Mouse (Mus musculus): ENCODE results near the gene Mad1l1. TPM values are rescaled to one million over a fixed set of nuclear protein-coding genes. Genes with fewer than 3 reads are reported as not detected.

Mad1l1 gene
- polyA plus RNA-seq, 1 experiment from 2014 or later: 44.1 TPM

GRCm38 (mm10) chr5:139959741-139960140 is 361.6 kb downstream of the Mad1l1 start:
- no peak overlapping the region for H3K4me2 ChIP-seq (replicated peaks)
- H3K4me1 ChIP-seq: no peaks in the 10 kb centered on the region
- no peak overlapping the region for H3K27ac ChIP-seq
- H3K9me3 ChIP-seq: no peaks in the 10 kb centered on the region
- H3K36me3 ChIP-seq: no peaks in the 10 kb centered on the region
- no peak for ATAC-seq (ENCODE audit: low FRiP score, low read depth)
- 90% methylated on average over 4 of the region's 4 CpGs for WGBS
- H3K4me3 ChIP-seq: no peak overlapping the region
- no peaks in the 10 kb centered on the region for H3K27me3 ChIP-seq (replicated peaks)
- H3K9ac ChIP-seq: no peak overlapping the region

Other genes starting within 250 kb of the Mad1l1 start
- gene Nudt1, start 104 bp upstream of the Mad1l1 start, polyA plus RNA-seq (2016; fragmentation: Nextera tagmentation; extraction: Ambion mirVana): 41.6 and 43.3 TPM in 2 replicates
- 18.1 and 18.6 TPM in 2 replicates for gene Mrm2, start 10.3 kb upstream of the Mad1l1 start, polyA plus RNA-seq (2016; fragmentation: Nextera tagmentation; extraction: Ambion mirVana)
- gene Snx8, start 67.7 kb upstream of the Mad1l1 start, polyA plus RNA-seq (2016; fragmentation: Nextera tagmentation; extraction: Ambion mirVana): 18.2 and 19.1 TPM in 2 replicates
- gene Eif3b, start 97.8 kb upstream of the Mad1l1 start, polyA plus RNA-seq (2016; fragmentation: Nextera tagmentation; extraction: Ambion mirVana): 167 and 170 TPM in 2 replicates
- 0.06 TPM in 1 of 2 replicates, not detected in the other for gene Gm4869, start 124.1 kb upstream of the Mad1l1 start, polyA plus RNA-seq (2016; fragmentation: Nextera tagmentation; extraction: Ambion mirVana)
- gene Chst12, start 184.0 kb upstream of the Mad1l1 start, polyA plus RNA-seq (2016; fragmentation: Nextera tagmentation; extraction: Ambion mirVana): 17.5 and 19.2 TPM in 2 replicates
- gene Grifin, start 243.5 kb upstream of the Mad1l1 start, polyA plus RNA-seq (2016; fragmentation: Nextera tagmentation; extraction: Ambion mirVana): not detected in 2 replicates

Measured in neural tube, embryonic 12.5 days (tissue).